Mouse (Mus musculus) layer of hippocampus, adult 18-20 months (tissue): ENCODE results near the gene 2210016L21Rik. TPM values are rescaled to one million over a fixed set of nuclear protein-coding genes. Genes with fewer than 3 reads are reported as not detected.
"Not testable (repeated sequence)": the region's sequence is repeated elsewhere in the genome, so short reads cannot be mapped to it uniquely, and the experiment has no call there.

Experiments
- DNase-seq, 2 experiments: peaks; one replicate each; pipeline ENCODE4 v3.0.0; 2022; ENCODE audit warnings: low spot score in 2 of 2
- long read RNA-seq: library from polyadenylated mRNA; stranded (forward); transcript quantifications from one replicate; pipeline ENCODE4 v2.0.0, GENCODE M21; 2021
- total RNA-seq, 2 experiments: library from RNA; stranded (reverse); gene quantifications; 2 replicates each; pipeline ENCODE4 v1.2.3; 2021

Gene 2210016L21Rik
- total RNA-seq = 100 to 1,000 TPM; 228 to 232 TPM
- long read RNA-seq, transcript 2210016L21Rik-201 (6 exons, 2,607 nt) = major isoform, 156 of 171 reads
- long read RNA-seq, partial matches to known transcripts = 2 of 171 reads
- long read RNA-seq, other reads (novel, unspliced or antisense) = 13 of 171 reads

DNA sequence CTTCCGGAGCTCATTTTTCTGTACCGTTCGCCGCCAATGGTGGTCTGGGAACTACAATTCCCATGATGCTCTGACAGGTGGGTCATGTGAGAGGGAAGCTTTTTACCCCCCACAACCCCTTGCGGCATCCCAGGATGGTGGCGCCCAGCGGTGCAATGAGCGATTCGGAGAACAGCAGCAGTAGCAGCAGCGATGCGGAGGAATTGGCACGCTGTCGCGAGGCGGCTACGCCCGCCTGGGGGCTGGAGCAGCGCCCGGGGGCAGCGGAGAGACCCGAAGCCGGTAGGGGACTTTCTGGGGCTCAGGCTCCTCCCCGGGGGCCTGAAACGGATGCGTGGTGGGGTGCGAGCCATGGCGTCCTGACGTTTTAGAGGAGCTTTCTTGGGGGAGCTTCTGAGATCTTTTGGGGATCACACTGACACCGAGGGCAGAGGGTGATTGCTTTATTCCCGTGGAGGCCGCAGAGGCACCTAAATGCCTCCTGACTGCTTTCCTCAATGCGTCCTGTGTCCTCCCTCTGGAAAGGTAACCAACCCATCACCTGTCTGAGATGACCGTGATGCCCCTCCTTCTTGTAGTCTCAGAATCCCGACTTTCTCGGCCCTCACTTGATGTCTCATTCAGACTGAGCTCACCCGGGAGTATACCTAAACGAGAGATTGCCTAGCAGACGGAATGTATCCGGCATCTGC, at the start of gene 2210016L21Rik:
TSS of gene 2210016L21Rik (plus strand) at position 85 of the 692 bp plus-strand sequence.
- DNase-seq = peak; percentile 78 to 91

DNA sequence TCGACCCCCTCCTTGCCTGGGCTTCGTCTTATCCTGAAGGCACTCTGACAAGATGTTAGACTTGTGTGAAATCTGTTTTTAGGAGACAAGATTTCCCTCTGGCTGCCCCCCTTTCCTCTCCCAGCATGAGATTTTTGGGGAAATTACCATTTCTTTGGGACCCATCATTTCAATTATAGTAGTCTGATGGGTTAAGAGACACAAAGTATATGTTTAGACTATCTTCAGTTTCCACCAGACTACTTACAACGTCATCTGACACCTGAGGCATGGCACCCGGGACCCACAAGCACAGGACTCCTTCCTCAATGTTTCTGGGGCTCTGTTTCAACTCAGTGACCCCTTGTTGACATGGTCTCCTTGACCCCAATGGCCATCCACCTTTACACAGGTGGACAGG, 46.4 kb upstream of the 2210016L21Rik start:
- DNase-seq = no peak

- DNase-seq = no peak
Measured at GRCm38 (mm10) chr5:114896688-114897373, 45.1 kb upstream of the 2210016L21Rik start, which contains the start of gene Oasl2. Gene Oasl2 (plus strand): TSS chr5:114896936.

GRCm38 (mm10) chr5:114897374-114897793, 44.6 kb upstream of the 2210016L21Rik start:
- DNase-seq = no peak

GRCm38 (mm10) chr5:114898857-114899256, 43.1 kb upstream of the 2210016L21Rik start:
- DNase-seq = no peak

GRCm38 (mm10) chr5:114902413-114902812, 39.5 kb upstream of the 2210016L21Rik start:
- DNase-seq = peak in 1 of 2 experiments; percentile 31

GRCm38 (mm10) chr5:114908598-114909305, 33.2 kb upstream of the 2210016L21Rik start:
- no peak for DNase-seq

GRCm38 (mm10) chr5:114913686-114914085, 28.3 kb upstream of the 2210016L21Rik start:
- DNase-seq = no peak

- DNase-seq = peak; percentile 10 to 30
Measured at GRCm38 (mm10) chr5:114914855-114915254, 27.1 kb upstream of the 2210016L21Rik start.

DNA sequence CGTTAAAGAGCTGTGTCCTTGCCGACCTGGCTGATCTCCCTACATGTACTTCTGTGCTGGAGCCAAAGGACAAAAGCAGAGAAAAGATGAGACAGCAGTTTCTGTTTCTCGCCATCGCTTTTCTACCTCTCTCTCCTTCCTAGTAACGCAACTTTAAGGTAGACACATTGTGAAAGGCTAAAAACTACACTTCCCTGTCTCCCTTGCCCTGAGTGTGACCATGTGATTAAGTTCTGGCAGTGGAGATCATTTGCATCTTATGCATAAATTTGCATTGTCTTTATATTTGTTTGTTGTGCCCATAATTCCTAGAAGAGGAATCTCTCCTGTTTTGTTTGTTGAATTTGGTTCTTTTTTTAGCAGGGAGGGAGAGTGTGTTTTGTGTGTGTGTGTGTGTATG, 26.1 kb upstream of the 2210016L21Rik start:
- DNase-seq = no peak

- no peak for DNase-seq
Measured at GRCm38 (mm10) chr5:114916777-114917176, 25.2 kb upstream of the 2210016L21Rik start.

DNA sequence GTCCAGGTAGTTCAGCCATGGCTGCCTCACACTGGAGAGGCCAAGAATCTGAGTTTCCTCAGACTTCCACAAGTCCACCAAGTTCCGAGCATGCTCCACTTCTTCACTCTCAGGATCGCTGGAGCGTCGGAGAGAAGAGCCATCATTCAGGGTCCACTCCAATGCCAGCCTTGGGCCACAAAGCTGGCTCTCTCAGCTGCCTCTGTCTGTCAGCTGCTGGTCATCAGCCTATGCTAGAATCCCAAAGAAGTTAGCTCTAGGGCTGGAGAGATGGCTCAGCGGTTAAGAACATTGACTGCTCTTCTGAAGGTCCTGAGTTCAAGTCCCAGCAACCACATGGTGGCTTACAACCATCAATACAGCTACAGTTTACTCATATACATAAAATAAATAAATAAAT, 24.6 kb upstream of the 2210016L21Rik start:
- DNase-seq = not testable (repeated sequence)

GRCm38 (mm10) chr5:114921551-114922365, 20.2 kb upstream of the 2210016L21Rik start:
- DNase-seq = no peak

DNA sequence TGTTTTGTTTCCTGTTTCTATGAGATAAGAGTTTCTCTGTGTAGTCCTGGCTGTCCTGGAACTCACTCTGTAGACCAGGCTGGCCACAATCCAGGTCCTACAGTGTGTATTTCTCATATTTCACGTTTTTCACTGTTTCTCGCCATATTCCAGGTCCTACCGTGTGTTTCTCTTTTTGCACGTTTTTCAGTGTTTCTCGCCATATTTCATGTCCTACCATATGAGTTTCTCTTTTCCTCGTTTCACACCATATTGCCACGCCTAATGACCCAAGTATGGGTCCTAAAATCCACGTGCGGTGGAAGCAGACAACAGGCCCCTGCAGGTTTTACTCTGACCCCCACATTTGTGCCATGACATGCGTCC, 19.6 kb upstream of the 2210016L21Rik start:
- no peak for DNase-seq

DNA sequence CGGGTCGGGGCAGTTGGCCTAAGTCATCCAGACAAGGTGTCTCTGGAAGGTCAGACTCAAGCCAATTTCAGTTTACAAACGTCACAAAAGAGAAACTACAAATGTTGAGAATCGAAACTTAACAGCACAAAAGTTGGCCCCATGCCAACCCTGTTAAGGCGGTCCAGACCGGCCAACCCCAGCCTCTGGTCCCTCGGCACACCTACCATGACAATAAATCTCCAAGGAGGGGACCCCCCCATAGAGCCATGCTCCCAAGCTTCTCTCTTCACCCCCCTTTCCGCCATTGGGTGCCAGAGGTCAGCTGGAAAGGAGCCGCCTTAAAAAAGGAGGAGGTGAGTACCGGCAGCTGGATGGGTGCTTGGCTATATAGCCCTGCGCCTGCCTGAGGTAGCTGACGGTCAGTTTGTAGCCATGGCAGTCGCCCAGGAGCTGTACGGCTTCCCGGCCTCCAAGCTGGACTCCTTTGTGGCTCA, 18.9 kb upstream of the 2210016L21Rik start, which contains the start of gene Oasl1:
TSS of gene Oasl1 (plus strand) at position 243 of the 476 bp plus-strand sequence.
- no peak for DNase-seq

DNA sequence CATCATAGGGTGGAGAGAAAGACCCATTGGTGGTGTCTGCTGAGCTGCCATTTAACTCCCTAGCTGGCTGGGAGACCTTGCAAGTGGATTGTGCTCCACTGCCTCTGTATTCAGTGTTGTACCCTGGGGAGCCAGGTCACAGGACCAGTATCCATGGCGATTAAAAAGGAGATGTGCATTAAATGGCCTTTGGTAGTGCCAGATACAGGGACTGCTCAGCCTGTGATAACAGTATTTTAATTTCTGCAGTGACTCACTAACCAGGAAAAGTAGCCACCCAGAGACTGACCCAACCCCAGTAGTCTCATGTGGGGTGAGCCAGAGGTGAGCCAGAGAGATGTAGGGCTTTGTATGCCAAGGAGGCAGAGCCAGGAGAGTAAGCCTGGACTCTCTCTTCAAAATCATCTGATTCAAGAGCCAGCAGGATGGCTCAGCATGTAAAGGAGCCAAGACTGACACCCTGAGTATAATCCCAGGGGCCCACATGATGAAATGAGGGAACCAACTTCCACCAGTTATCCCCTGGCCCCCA, 15.7 kb upstream of the 2210016L21Rik start:
- no peak for DNase-seq

DNA sequence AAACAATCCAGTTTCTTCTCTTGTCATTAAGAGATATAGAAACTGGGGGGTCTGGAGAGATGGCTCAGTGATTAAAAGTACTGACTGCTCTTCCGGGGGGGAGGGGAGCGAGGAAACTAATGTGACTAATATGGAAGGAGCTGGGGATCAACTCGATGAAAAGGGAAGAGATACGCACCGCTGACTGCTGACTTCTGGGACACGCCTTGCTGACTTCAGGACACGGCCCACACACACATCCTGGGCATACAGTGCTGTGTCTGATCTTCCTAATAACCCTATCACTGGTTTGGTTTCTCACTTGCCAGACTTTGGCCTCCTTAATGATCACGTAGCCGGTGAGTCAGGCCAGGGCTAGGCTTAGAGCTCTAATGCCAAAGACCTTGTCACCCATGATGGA, 15.2 kb upstream of the 2210016L21Rik start:
- no peak for DNase-seq

- DNase-seq = no peak
Measured at GRCm38 (mm10) chr5:114931626-114932025, 10.3 kb upstream of the 2210016L21Rik start.

- no peak for DNase-seq
Measured at GRCm38 (mm10) chr5:114933206-114933605, 8.8 kb upstream of the 2210016L21Rik start.

- DNase-seq = no peak
Measured at GRCm38 (mm10) chr5:114935838-114936237, 6.1 kb upstream of the 2210016L21Rik start.
